Mouse (Mus musculus) ovary, postnatal 14 days (tissue): ENCODE data around the gene Itm2c.
A peak's percentile ranks its signal among the peaks of the same experiment; 100 is the strongest.

Source experiments
- DNase-seq: peaks from one replicate; pipeline ENCODE4 v3.0.0; 2022; ENCODE audit warnings: low spot score

Gene Itm2c

DNA sequence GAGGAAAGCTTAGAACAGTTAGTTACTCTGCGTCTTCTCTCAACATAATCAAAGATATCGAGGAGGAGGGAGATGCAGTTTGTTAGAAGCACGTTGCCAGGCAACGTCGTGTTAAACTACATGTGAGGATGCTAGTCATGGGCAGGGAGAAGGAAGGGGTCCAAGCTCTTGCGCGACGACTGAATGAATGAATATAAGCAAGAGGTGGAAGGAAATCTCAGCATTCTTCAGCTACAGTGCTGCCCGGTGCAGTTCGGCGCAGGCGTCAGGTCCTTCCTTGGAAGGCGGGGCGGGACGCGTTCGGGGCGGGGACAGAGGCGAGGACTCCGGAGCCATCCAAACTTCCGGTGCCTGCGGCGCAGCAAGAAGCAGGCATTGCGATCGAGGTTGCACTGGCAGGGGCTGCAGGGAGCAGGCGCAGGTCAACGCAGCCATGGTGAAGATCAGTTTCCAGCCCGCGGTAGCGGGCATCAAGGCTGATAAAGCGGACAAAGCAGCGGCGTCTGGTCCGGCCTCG is at the start of gene Itm2c:
Itm2c (plus strand) TSS at position 51 of the 517 bp plus-strand sequence.
- DNase-seq, result peak; percentile 78

DNA sequence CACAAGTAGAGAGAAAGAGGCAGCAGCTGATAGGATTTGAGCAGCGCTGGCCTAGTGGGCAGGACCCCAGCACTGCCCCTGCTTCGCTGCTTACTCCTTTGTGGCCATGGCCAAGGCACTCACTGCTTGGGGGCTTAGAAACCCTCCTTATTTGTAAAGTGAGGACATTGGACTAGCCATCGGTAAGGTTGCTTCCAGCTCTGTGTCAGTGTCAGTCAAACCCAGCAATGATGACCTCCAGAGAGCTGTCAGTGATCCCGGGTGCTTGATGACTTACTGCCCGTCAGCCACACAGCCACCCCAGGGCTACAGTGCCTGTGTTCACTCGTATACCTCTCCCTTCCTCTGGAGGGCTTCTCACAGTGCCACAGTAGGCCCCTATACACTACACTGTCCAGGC is 49.1 kb upstream of the Itm2c start:
- DNase-seq, result no peak

DNA sequence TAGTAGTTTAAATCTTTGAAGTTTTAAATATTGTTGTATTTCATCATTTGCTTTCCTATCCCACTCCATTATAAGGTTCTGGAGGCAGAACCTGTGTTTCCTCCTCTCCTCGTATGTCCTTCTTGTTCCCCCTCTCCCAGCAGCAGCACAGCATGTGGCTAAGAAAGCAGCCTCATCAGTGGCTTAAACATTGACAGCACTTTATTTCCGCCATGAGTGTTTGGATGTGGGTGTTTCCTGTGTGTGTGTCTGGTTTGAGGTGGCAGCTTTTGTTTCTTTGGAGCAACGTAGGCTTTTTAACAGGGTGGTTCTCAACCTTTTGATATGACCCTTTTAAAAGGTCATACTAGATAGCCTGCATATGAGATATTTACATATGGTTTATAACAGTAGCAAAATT is 48.6 kb upstream of the Itm2c start:
- DNase-seq, result no peak

DNA sequence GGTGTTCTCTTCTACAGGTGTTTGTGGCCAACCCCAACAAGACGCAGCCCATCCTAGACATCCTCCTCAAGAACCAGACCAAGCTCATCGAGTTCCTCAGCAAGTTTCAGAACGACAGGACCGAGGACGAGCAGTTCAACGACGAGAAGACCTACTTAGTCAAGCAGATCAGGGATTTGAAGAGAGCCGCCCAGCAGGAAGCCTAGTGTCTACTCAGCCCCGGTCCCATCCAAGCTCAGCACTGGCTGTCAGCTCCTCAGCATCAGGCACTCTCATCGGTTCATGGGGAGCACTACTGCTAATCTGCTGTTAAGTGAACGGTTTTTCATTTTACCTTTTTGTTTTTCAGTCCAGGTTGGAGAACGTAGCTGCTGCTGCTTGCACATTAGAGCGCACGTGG is 45.1 kb upstream of the Itm2c start:
- no peak for DNase-seq

DNA sequence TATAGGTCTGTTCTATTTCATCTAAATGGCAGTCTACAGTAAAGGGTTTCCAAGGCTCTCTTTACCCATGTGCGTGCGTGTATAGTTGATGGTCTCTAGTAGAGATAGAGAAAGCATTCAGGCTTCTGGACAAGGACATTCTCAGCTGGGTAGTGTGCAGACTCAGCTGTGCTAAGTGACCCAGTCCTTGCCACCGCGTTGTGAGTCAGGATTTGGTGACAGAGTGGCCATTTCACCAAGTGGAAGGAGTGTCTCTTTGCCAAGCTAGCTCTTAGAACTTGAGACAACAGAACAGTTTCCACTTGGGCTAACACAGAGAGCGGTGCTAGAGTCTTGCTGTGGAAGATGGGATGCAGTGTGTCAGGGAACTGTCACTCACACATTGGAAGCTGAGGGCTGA is 43.2 kb upstream of the Itm2c start:
- no peak for DNase-seq

DNA sequence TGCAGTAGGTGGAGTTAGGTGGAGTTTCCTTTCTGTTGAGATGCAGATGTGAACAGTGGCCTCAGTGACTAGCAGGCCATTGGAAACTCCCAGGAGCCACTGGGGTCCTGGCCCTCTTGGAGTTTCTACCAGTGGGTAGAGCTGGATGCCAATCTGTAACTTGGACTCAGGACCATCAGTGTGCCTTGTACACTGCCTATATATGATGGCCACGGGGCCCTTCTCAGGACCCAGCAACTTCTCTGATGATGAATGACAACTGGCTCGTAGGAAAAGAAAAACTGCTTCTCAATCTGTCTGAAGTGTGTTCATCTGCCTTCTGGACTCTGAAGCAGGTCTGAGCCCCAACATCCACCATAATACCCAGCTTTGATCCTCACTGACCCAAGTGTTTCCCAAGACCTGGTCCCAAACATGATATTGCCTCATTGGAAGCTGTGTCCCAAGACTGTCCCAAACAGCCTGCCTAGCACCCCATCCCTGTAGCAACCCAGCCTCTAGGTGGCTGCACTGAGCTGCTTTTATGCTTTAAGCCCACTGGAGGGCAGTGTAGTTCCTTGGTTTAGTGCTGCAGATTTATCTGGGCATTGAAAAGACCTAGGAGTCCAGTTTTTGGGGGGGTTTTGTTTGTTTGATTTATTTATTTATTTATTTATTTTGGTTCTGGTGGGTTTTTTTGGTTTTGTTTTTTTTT is 40.9 kb upstream of the Itm2c start:
- DNase-seq, result peak; percentile 63

DNA sequence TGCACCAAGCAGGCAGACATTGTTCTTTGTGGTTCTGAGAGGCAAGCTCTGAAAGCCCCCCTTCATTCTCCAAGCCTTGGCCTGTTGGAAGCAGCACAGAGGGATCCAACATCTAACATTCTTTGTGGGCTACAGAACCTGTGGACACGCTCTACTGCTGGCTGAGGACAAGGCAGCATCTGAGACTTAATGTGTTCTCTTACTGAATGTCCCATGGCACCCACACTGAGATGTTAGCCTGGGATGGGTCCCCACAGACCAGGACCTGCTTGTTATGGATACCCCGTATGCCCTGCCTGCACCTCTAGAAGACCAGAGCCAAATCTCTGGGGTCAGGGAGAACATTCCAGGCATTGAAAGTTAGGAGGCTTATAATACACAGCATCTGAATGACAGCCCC is 40.2 kb upstream of the Itm2c start:
- DNase-seq, result no peak

DNA sequence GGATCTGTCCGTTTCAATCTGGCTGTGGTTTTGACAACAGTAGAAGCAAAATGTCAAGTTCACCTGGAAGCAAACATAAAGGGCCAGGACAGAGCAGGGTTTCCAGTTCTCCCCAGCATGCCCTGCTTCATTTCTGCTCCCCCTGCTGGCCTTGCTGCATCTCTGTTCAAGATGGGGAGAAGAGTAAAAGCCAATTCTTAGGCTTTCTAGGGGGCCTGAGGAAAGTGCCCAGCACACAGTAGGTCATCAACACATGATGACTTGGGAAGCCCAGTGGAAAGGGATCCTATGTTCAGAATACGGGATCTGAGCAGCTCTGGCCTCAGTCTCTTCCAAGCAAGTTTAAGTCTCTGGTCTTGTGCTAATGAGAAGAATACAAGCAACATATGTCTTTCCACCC is 39.6 kb upstream of the Itm2c start:
- no peak for DNase-seq

DNA sequence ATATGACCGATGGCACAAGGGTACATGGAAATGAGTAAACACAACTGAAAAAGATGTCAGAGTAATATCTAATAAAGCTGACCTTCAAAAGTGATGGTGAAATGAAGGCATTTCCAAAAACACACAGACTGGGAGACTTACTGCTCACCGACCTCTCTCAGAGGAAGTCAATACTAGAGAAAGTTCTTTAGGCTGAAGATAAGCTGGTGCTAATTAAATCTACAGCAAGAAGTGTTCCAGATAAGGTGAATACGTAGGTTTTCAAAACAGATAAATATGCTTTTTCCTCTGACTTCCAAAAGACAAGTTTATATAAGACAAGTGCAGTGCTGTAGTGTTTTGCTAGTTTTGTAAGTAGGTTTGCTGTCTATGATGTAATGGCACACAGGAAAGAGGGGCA is 37.8 kb upstream of the Itm2c start:
- DNase-seq, result no peak

DNA sequence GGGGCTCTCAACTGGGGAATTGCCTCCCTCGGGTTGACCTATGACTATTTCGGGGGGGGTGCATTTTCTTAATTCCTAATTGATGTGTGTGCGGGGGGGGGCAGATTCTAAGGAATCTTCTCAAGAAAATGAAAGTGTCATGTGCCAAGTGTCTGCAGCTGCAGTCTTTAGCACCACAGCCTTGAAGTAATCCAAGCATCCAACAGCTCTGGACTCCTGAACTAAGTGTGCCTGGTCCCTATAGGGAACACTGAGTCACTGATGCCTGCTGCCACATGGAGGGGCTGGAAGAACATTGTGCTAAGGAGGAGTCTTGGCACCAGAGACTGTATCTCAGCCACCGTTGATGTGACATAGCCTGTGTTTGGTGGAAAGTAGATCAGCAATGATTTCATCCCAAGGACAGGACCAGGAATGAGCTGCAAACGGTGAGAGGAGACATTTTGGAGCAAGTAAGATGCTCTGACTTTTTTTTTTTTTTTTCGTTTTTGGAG is 36.8 kb upstream of the Itm2c start:
- no peak for DNase-seq

DNA sequence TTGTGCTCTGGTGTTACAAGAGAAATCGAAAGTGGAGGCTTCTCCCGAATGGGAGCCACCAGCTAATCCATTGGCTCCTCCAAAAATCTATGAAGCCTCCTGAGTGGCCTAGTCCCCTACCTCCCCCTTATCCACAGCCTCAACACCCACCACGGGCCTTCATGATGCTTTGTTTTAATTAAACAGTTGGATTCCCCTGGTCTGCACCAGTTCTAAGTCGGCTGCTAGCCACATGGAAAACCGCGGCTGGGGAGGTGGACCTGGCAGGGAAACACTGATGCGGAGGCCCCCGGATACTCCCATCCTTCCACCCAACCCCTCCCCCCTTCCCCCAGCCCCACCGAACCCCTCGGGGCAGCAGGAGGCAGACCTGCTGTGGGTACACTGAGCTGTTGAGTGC is 29.7 kb upstream of the Itm2c start:
- no peak for DNase-seq

DNA sequence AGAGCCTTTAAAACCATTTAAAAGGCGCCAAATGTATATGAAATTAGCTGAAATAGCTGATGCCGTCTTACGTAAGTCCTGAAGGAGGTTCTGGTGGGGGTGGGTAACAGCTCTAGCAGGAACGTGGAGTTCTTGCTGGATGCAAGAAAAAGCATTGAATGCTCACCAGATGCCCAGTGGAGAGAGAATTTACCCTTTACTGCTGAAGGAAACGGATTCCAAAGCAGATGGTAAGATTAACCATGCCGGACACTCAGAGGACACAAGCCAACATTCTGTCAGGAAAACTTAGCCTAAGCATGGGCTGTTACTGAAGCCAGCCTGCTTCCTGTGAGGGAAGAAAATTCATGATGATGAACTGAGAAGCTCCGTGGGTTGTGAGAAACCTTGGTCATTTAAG is 24.1 kb upstream of the Itm2c start:
- no peak for DNase-seq

DNA sequence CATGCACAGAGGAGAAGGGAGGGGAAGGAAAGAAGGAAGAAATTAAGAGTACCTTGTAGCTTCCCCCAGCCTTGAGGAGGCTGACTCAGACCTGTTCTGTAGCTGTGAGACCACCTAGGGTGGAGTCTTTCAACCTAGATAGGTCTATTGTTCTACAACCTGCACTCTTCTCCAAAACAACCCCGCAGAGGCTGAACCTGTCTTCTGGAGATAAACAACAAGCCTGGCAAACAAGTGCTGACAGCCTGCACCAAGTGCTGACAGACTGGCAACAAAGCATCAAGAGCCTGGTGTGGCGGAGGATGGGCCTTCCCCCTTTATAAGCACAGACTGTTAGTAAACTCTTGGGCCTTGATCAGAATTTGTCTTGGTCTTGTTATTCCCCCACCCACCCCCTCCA is 23.5 kb upstream of the Itm2c start:
- no peak for DNase-seq

DNA sequence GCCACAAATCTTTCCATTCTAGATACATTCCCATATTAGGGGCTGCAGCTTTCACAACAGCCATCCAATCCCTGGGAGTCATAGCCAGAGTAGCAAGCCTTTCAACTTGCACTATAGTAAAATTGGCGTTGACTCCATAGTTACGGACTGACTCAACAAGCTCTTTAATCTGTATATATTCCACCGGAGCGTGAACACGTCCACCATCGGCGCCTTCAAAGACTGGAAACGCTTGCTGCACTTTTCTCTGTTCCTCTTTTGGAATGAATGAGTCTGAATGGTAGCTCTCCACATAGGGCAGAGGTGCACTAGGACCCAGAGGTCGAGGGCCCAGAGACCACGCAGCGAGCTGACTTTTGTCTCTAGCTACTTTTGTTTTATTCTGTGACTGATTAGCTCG is 12.1 kb upstream of the Itm2c start:
- DNase-seq, result no peak

DNA sequence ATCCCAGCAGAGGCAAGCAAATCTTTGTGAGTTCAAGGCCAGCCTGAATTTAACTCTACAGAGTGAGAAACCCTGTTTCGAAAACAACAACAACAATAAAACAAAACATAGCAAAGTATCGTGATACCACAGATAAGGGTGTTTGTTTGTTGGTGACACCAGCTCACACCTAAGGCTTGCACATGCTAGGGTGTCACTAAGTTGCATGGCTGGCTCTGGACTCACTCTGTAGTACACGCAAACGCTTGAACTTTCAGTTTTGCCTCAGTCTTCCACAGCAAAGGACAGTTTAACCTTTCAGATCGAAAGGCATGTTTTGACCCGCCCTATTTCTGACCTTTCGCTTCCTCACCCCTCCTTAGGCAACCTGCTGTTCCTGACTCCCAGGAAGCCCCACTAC is 6.9 kb upstream of the Itm2c start:
- no peak for DNase-seq

DNA sequence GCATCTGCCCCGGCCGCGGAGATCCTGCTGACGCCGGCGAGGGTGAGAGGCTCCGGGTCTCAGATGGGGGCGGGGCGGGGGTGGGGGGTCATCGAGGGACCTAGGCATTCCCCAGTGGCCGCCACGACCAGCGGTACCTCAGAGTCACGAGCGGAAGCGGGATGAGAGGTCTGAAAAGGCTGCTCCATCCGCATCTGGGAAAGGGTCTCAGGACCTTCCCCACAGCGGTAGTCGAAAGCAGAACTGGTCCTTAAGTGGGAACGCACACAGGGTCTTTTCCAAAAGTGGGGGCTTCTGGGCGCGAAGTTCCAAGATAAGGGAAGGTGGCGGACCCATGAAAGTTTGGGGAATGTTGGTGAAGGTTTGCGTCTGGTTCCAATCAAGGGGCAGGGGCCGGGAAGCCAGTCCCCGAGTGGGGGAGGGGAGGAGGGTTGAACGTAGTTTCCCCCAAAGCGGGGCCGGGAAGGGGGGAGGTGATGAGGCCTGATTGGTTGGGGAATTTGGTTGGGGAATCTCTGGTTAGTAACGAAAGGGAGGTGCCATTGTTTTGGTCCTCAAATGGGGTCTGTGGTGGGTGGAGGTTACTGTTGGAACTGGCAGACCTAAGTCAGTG is 773 bp downstream of the Itm2c start:
- no peak for DNase-seq

DNA sequence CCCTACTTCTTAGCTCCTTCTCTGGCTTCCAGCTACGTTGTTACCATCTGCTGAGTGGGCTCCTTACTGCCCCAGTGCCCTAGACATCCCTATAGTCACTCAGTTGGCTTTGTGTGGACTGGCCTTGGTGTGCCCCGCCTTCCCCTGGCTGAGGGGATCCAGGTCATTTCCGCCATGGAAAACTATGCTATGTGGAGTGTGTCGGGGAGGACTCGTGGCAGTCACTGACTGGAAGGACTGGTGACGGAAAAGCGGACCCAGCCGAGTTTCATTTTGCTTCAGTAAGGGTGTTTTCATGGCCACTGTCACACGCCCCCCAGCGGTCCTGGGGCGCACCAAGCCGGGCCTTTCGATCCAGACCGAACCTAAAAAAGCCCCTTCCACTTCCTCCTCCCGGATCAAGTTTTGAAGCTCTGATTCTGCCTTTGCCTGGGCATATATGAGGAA is 1.3 kb downstream of the Itm2c start:
- DNase-seq, result no peak

DNA sequence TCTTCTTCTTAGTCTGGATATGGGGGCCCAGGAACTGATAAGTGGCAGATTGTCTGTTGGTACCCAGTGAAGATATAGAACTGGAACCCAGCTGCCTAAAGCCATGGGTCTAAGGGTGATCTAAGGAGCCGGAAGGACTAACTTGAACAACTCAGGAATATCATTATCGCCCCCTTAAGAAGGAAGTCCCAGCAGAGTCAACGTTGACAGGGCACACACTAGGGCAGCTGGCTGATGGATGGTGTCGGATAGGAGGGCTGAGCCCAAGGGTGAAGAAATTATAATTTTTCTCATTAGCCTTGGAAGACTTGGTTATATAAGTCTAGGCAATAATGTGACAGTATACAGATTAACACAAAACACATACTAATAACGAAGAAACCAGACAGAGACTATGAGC is 2.0 kb downstream of the Itm2c start:
- DNase-seq, result no peak

DNA sequence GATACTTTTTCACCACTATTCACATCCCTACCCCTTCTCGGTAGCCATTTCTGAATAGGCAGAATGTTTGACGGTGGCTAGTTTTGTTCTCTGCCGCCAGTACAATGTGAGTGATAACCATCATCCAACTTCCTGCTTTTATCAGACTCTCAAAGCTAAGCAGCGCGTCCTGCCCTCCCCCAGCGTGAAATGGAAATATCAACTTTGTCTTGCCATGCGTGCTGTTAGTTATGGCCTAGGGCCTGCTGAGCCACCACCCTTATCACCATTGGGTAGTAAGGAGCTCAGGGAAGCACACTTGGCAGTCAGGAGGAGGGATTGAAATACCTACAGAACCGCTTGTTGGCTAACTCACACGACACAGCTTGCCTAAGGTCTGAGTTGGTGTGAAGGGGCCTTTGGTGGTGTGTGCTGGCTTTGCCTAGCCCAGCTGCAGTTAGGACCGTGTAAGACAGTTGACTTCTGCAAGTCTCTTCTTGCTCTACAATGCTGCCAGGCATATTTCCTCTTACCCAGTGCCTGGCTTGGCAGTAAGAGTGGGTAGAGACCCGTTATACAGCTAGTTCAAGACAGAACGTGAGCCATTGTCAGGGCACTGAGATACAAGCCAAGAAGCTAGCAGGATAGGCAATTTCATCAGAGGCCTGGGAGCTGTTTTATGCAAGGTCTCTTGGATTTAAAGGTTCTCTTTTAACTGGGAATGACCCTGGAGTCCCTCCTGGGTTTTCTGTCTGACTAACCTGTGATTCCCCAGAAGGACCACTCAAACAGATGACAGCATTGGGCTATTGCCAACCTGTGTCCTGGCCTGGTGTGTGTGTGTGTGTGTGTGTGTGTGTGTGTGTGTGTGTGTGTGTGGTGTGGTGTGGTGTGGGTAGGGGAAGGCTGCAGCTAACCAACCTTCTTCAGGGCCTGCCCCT is 3.0 kb downstream of the Itm2c start:
- no peak for DNase-seq

DNA sequence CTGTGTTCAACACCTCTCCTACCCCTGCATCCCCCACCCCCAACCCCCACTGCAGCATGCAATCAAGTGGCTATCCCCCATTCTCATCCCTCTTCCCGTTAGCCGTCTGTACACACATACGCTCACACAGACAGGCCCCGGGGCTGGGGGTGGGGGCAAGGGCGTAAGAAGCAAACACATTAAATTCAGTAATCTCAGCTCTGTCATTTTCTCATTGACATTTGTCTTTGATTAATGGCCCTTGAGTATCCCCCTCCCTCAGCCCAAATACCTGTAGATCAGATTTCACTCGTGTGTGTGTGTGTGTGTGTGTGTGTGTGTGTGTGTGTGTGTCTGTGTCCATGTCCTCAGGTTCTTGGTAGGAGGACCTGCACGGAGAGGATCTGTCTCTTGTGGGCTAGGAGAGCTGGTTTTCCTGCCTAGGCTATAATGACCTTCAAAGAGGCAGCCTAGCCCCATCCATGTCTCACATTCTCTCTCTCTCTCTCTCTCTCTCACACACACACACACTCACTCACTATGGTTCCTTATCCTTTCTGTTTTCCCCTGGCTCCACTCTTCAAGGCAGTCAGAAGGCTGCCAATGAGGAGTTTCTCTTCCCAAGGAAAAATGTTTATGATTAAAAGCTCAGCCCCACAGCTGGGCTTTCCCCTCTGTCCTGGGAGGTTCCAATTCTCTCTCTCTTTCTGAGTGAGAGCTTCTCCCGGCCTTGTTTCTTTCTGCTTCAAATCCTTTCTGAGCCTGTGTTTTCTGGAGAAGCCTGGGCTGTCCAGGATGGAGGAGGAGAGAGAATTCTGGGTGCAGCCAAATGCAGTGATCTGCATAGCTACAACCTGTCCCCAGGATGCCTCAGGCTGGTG is 4.0 kb downstream of the Itm2c start:
- DNase-seq, result no peak

DNA sequence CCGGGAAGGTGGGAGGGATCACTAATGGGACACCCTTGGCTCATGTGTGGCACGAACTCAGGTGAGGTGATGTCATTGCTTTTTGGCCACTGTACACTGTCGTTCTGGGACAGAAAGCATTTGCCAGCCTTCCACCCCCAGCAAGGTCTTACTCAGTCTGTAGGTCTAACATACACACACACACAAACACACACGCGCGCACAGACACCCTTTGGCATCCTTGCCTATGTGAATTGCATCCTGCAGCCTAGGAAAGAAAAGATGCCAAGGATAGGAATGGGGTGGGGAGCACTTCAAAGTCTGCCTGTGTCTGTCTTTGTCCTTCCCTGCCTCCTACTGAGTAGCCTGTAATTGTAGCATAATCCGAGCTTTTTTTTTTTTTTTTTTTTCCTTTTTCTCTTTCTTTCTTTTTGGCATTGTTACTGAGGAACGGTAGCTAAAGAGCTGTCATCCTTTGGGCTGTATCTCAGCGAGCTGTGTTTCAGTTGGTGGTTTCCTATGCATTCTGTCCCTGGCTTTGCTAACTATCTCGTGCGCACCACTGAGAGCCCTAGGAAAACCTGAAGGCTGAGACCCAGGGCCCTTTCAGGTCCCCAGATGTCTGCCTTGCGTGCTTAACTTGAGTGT is 4.8 kb downstream of the Itm2c start:
- DNase-seq, result no peak
